Mouse (Mus musculus) bone marrow macrophage, adult 2 months (primary cell): ENCODE results near the gene Gng2. TPM values are rescaled to one million over a fixed set of nuclear protein-coding genes. Genes with fewer than 3 reads are reported as not detected.

Source experiments
- H3K27ac ChIP-seq: 2 replicates; pipeline ENCODE4 v1.5.1; 2012; ENCODE audit warnings: low read depth, low read length; ENCODE audit not compliant: insufficient read depth
- H3K4me1 ChIP-seq: 2 replicates; pipeline ENCODE4 v1.6.1; 2012; ENCODE audit warnings: low read length; ENCODE audit not compliant: control insufficient read depth, insufficient read depth
- H3K4me3 ChIP-seq: 2 replicates; pipeline ENCODE4 v1.5.1; 2012; ENCODE audit warnings: mild to moderate bottlenecking, low read length, moderate library complexity; ENCODE audit not compliant: insufficient read depth
- CTCF ChIP-seq: IDR thresholded peaks from 2 replicates; pipeline ENCODE4 v1.5.1; 2012; ENCODE audit warnings: low read depth, mild to moderate bottlenecking, low read length, moderate library complexity
- POLR2A ChIP-seq: IDR thresholded peaks from 2 replicates; pipeline ENCODE4 v1.6.1; 2012; ENCODE audit warnings: mild to moderate bottlenecking, low read depth, low read length, borderline replicate concordance
- polyA plus RNA-seq: library from polyadenylated mRNA; stranded (reverse); fragments of >200 nt; gene quantifications from 2 replicates; pipeline ENCODE4 v1.2.4, GENCODE M21; 2012; ENCODE audit not compliant: missing spikeins, insufficient read depth, insufficient read length

Gng2 gene
- polyA plus RNA-seq, 1 experiment: 210 TPM

- Histone ChIP-seq H3K4me1 (peaks cover 17% of the 10 kb centered on the region), H3K4me3 (no peak overlapping the region), H3K27ac (no peak overlapping the region)
- no peak for TF ChIP-seq CTCF
- no peak for TF ChIP-seq POLR2A
Observed at GRCm38 (mm10) chr14:19836289-19836688, 141.1 kb downstream of the Gng2 start.

GRCm38 (mm10) chr14:19825481-19825880 is 151.9 kb downstream of the Gng2 start:
- H3K4me1 ChIP-seq: peaks cover 11% of the 10 kb centered on the region
- no peak overlapping the region for H3K4me3 ChIP-seq
- TF ChIP-seq CTCF (no peak), POLR2A (no peak)
- H3K27ac ChIP-seq: no peak overlapping the region

DNA sequence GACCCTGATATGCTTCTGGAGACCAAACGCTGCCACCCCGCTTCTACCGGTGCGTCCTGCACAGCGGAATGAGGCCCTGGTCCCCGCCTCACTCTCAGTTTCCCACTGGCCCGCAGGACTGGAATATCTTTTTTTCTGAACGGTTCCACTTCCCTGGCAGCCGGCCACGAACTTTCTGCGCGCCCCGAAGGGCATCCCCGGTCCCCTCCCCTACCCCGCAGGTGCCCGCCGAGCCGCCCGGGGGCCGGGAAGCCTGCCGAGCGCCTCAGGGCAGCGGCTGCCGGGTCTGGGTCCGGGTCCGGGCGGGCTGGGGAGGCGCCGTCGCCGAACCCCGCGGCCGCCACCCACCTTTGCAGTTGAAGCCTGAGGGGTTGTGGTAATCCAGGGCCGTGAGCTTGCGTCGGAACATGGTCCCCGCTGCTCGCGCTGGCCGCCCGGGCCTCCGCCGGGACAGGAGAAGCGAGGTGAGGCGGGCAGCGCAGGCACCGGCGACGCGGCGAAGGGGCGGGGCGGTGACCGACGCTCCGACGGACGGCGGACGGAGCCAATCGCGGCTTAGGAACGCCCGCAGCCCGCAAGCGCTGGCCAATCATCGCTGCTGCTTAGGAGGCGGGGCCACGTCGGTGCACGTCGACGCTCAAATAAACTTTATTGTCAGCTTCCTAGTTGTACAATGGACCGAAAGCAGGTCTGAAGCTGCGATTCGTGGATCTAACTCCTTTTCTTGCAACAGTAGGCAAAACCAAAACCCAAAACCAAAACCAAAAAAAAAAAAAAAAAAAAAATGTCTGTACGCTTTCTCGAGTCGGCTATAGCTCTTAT is 153.9 kb downstream of the Gng2 start, which contains the start of gene Rtraf:
Rtraf (minus strand) TSS at position 504 of the 822 bp plus-strand sequence.
- TF ChIP-seq CTCF (no peak), POLR2A (no peak)
- Histone ChIP-seq H3K4me3 (peak within 1 kb of the TSS; percentile 92), H3K4me1 (peaks cover 8% of the 10 kb centered on the region), H3K27ac (peak within 1 kb of the TSS; percentile 59)

Other genes with a start within 250 kb of the Gng2 start
- 1.0 and 1.5 TPM in 2 replicates for gene Nid2, start 226.4 kb downstream of the Gng2 start, polyA plus RNA-seq
- gene Rtraf, start 153.8 kb downstream of the Gng2 start, polyA plus RNA-seq: 100.0 and 110 TPM in 2 replicates
- gene Saysd1, start 160.9 kb upstream of the Gng2 start, polyA plus RNA-seq: 9.4 and 9.8 TPM in 2 replicates
- gene Kcnk5, start 204.2 kb upstream of the Gng2 start, polyA plus RNA-seq: 0.16 and 0.45 TPM in 2 replicates